Mouse (Mus musculus): ENCODE data around the gene Sap18. TPM values are rescaled to one million over a fixed set of nuclear protein-coding genes. Genes with fewer than 3 reads are reported as not detected.
"Not testable (repeated sequence)": the region's sequence is repeated elsewhere in the genome, so short reads cannot be mapped to it uniquely, and the experiment has no call there.

Gene Sap18
- total RNA-seq, 2 experiments from 2014 or later: 61.1 to 70.6 TPM

DNA sequence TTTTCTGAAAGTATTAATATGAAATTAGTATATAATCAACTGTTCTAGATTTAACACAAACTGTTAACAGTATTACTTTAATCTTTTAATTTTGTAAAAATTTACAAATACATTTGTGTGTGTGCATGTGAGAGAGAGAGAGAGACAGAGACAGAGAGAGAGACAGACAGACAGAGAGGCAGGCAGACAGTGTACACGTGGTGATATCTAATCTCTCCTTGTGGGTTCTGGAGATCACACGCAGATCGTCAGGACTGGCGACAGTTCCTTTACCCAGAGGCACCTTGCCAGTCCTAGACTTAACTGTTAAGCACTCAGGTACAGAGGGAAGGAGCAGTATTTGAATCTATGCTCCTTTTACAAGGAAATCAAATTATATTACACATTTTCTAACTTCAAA, 22.9 kb downstream of the Sap18 start:
- DNase-seq: no peak
- intact Hi-C loops (cut with DNase I): no loop called here

DNA sequence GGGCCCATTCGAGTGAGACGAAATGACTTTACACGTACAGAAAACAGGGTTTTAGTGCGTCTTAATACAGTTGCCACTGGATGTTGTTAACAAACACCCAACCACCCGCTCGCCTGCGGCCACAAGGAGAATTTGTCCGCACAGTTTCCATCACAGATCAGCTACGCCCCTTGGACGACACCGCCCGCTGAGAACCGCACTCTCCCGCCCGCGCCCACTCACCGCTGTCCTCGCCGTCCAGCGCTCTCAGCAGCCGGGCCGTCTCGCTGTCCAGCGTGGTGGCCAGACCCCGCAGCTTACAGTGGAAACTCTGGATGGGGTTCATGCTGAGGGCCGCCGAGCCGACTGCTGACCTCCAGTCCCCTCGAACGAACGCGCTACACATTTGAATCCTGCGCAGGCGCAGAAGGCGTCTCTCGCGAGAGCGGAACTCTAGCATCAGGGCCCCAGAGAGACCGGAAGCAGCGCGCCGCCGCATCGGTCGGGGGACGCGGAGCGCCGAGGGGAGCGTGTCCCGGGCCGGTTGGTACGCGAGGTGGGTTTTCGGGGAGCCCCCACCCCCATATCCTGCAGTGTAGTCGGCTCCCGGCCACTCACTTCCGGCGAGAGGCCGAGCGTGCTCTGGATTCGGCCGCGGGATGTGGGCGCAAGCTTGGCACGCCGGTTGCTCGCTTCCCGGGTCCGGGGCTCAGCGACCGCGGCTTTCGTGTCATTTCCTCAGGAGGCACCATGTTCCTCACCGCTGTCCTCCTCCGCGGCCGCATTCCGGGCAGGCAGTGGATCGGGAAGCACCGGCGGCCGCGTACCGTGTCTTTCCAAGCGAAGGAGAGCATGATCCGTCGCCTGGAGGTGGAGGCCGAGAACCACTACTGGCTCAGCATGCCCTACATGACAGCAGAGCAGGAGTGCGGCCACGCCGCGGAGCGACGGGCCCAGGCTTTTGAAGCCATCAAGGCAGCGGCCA, 28.1 kb downstream of the Sap18 start, which contains the start of the genes Ska3 and Mrpl57:
Gene Ska3, minus strand, starts transcription at position 398 of the 964 bp plus-strand sequence.
Gene Mrpl57, plus strand, starts transcription at position 447 of the 964 bp plus-strand sequence.
- DNase-seq: peak; percentile 93 to 95
- intact Hi-C loops (cut with DNase I): loop anchor here (2.0 to 5.0 kb wide), 4 partner anchors 27 to 144 kb away; partner anchors contain the start of genes Sap18 and Zdhhc20

DNA sequence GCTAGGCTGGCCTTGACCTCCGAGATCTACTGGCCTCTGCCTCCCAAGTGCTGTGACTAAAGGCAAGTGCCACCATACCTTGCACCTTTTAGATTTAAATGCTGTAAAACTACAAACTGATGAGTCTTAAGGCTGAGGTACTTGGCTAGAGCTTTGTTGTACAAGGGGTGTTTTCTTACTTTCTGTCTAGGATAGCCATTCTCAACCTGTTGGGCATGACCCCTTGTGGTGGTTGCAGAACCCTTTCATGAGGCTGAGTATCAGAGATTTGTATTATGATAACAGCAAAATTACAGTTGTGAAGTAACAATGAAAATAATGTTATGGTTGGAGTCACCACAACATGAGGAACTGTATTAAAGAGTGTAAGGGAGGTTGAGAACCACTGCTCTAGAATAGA, 29.3 kb downstream of the Sap18 start:
- no peak for DNase-seq
- intact Hi-C loops (cut with DNase I): loop anchor here (2.0 to 5.0 kb wide), 4 partner anchors 28 to 145 kb away; partner anchors contain the start of genes Sap18 and Zdhhc20

DNA sequence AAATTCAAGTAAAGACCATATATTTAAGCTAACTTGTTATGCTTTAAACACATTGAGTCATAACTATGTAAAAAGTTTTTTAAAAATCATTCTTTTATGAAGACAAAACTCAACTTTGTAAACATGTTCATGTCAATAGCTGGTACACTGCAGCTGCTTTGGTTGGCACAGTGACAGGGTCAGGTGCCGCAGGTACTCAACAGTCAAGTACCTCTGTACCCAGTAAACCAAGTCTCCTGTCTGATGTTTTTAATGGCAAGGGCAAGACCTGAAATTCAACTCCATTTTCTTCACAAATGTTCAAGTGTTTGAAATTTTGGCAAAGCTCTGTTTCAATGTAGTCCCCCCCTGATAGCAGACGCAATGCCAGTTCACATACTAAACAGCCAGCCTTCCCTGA, 35.5 kb downstream of the Sap18 start:
- no peak for DNase-seq
- intact Hi-C loops (cut with DNase I): no loop called here

DNA sequence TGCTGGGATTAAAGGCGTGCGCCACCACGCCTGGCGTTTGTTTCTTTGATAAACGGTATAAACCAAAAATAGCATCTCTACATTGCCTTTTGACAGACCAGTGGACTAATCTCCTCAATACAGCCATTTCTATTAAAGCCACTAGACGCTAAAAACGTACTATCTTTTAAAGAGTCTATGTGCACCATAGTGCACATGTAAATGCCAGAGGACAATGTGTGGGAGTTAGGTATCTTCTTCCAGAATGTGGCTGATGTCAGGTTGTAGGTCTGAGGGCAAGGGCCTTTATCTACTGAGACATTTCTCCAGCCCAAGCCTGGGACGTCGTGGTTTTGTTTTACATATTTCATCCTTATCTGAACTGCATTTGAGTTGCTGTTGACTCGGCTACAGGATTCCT, 37.2 kb downstream of the Sap18 start:
- intact Hi-C loops (cut with DNase I): no loop called here
- DNase-seq: no peak

DNA sequence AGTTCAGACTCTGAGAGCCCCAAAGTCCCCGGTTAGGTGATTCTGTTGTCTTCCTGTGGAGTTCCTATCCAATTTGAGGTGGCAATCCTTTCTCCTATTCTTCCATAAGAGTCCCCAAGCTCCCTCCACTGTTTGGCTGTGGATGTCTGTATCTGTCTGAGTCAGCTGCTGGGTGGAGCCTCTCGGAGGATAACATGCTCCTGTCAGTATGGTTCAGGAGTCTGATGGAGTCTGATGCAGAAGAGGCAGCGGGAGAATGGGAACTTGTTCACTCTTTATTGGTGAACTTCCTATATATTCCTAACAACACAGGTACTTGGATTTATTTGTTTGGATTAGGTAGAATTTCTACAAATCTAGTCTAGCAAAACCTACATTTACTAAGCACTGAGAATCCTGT, 46.6 kb downstream of the Sap18 start:
- intact Hi-C loops (cut with DNase I): no loop called here
- DNase-seq: no peak

DNA sequence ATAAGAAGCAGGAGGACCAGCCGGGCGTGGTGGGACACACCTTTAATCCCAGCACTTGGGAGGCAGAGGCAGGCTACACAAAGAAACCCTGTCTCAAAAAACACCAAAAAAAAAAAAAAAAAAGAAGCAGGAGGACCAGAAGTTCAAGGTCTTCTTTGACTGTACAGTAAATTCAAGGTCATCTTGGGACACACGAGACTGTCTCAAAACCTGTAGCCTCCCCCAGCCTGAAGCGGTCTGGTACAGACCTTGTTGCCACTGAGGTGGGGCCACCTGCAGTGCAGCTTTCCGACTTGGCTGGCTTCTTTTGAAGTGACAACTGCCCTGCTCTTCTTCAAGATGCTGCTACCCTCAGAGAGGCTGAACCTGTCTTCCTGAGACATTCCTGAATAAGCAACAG, 50.1 kb downstream of the Sap18 start:
- DNase-seq; intact Hi-C loops (cut with DNase I): not testable (repeated sequence)

DNA sequence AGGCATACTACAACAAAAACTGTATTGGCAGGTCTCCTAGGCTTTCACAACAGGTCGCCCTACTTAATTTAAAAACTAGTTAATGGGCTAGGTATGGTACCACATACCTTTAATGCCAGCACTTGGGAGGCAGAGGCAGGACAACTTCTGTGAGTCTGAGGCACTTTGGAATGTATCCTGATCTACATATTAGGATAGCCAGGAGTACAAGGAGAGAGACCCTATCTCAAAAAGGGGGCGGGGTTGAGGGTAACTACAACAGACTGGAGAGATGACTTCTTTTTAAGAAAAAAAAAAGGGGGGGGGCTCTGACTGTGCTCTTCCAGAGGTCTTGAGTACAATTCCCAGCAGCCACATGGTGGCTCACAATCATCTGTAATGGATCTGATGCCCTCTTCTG, 50.7 kb downstream of the Sap18 start:
- intact Hi-C loops (cut with DNase I): no loop called here
- no peak for DNase-seq

DNA sequence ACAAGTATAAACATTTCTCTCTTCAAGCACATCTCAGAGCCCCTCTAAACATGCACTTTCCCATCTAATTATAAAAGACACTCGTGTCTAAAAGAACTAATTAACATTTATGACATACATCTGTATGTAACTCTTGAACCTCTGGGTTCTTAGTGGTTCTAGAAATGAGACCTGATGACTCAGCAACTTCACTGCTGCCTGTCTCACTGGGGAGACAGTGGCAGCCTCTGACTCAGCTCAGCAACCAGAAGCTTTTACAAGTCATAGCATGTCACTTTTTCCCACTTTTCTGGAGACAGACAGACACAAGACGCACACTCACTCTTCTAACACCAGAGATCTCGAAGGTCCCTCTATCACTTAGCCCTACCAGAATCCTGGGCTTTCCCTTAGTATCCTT, 52.4 kb downstream of the Sap18 start:
- intact Hi-C loops (cut with DNase I): no loop called here
- no peak for DNase-seq

DNA sequence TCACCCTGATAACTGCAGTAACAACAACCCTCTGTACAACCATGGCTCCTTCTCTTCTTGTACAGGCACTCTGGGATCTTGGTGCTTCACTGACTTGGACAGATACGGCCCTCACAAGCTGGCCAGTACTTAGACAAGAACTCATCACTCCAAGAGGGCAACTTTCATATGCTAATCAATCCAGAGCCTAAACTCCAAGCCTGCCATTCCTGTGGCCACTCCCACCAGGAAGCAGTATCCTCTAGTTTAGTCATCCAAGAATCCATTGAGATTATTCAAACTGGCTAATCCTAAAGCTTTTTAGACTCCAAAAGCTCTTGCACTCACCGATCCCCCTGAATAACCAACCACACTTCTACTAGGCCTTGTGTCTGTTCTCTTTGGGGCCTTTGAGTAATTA, 55.0 kb downstream of the Sap18 start:
- intact Hi-C loops (cut with DNase I): no loop called here

DNA sequence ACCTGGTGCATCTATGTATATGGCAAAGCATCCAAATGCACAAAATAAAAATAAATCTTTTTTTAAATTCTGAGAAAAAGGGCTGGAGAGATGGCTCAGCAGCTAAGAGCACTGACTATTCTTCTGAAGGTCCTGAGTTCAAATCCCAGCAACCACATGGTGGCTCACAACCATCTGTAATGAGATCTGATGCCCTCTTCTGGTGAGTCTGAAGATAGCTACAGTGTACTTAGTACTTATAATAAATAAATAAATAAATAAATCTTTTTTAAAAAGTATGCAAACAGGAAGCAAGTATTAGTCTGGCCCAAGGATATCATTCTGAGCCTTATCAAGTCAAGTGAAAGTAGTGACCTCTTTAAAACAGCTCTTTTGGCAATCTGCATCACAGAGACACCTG, 58.1 kb downstream of the Sap18 start:
- DNase-seq: not testable (repeated sequence)
- intact Hi-C loops (cut with DNase I): loop anchor here (5.0 kb wide), 1 partner anchor 51 kb away; no protein-coding TSS in a partner anchor

More for the DNA sequence above, 55.0 kb downstream of the Sap18 start:
- no peak for DNase-seq

Small RNA genes lying within 50 kb of the gene (microRNA-seq; reads per million reads assigned to microRNA genes)
- gene Mir3077: 0.27 to 3.0 reads per million in 2 experiments

Other genes starting within 250 kb of the Sap18 start
- gene Eef1akmt1, start 226.6 kb upstream of the Sap18 start, total RNA-seq (2021): 10 to 100 TPM; 29.6 to 31.6 TPM
- gene Xpo4, start 132.8 kb upstream of the Sap18 start, total RNA-seq (2021): 10 to 100 TPM; 11.6 to 12.8 TPM
- gene Gm49361, start 52.1 kb upstream of the Sap18 start, total RNA-seq (2021): 1 to 10 TPM in 1 of 2 experiments, under 1 TPM in 1; 0.15 to 1.6 TPM
- 10 to 100 TPM; 39.5 to 40.1 TPM for gene Lats2, start 39.8 kb upstream of the Sap18 start, total RNA-seq (2021)
- 1 to 10 TPM in 1 of 2 experiments, under 1 TPM in 1; 0.50 to 1.4 TPM for gene Ska3, start 28.0 kb downstream of the Sap18 start, total RNA-seq (2021)
- gene Mrpl57, start 28.1 kb downstream of the Sap18 start, total RNA-seq (2021): 10 to 100 TPM; 65.9 to 68.9 TPM
- gene Zdhhc20, start 92.1 kb downstream of the Sap18 start, total RNA-seq (2021): 10 to 100 TPM; 12.4 to 16.5 TPM
- 10 to 100 TPM; 63.8 to 64.7 TPM for gene Micu2, start 201.1 kb downstream of the Sap18 start, total RNA-seq (2021)